Mouse (Mus musculus) intestine, postnatal 0 days (tissue): Measurements from ENCODE around the gene Map3k7cl. TPM values are rescaled to one million over a fixed set of nuclear protein-coding genes. Genes with fewer than 3 reads are reported as not detected.

ENCODE experiments used
- ATAC-seq: fragments of 200-750 bp; cut with Nextera tagmentation; 2 replicates; pipeline ENCODE4 v1.8.0; 2017; ENCODE audit warnings: mild to moderate bottlenecking, moderate TSS enrichment, moderate library complexity
- H3K27ac ChIP-seq: fragments of 300-500 bp; sonication (generic); 2 replicates; pipeline ENCODE4 v1.5.1; 2014; ENCODE audit warnings: mild to moderate bottlenecking, low read depth, low read length, moderate library complexity
- H3K27me3 ChIP-seq: fragments of 300-500 bp; sonication (generic); replicated peaks from 2 replicates; pipeline ENCODE4 v1.6.1; 2014; ENCODE audit warnings: low read length, mixed read lengths; ENCODE audit not compliant: control insufficient read depth, insufficient read depth
- H3K36me3 ChIP-seq: fragments of 300-500 bp; sonication (generic); 2 replicates; pipeline ENCODE4 v1.6.1; 2014; ENCODE audit warnings: mild to moderate bottlenecking, moderate library complexity; ENCODE audit not compliant: control insufficient read depth, insufficient read depth
- H3K4me1 ChIP-seq: fragments of 300-500 bp; sonication (generic); replicated peaks from 2 replicates; pipeline ENCODE4 v1.6.1; 2014; ENCODE audit warnings: antibody characterized with exemption, low read length, mixed read lengths; ENCODE audit not compliant: control insufficient read depth, insufficient read depth
- H3K4me2 ChIP-seq: fragments of 300-500 bp; sonication (generic); replicated peaks from 2 replicates; pipeline ENCODE4 v1.6.1; 2014; ENCODE audit warnings: low read depth, mild to moderate bottlenecking, moderate library complexity
- H3K4me3 ChIP-seq: fragments of 300-500 bp; sonication (generic); 2 replicates; pipeline ENCODE4 v1.5.1; 2014; ENCODE audit warnings: low read depth, low read length
- H3K9ac ChIP-seq: fragments of 300-500 bp; sonication (generic); 2 replicates; pipeline ENCODE4 v1.6.1; 2014; ENCODE audit warnings: mild to moderate bottlenecking, low read depth, low read length
- H3K9me3 ChIP-seq: fragments of 300-500 bp; sonication (generic); 2 replicates; pipeline ENCODE4 v1.6.1; 2016; ENCODE audit warnings: mixed run types; ENCODE audit not compliant: control insufficient read depth
- CTCF ChIP-seq: sonication (generic); IDR thresholded peaks from 2 replicates; pipeline ENCODE4 v1.5.1; 2016; ENCODE audit warnings: low read depth, mild to moderate bottlenecking, control low read depth, antibody characterized with exemption, moderate library complexity
- WGBS: fragments of 180-500 bp; shearing (Covaris S2); extraction: QIAGEN DNeasy Blood & Tissue Kit; methylation state at CpG from one replicate; pipeline ENCODE4 v1.1.7; 2014; 5-methylcytosine and 5-hydroxymethylcytosine counted together
- polyA plus RNA-seq: library from polyadenylated mRNA; unstranded; fragments of >200 nt; fragmentation: Nextera tagmentation; extraction: Ambion mirVana; gene quantifications from 2 replicates; pipeline ENCODE4 v1.2.1, GENCODE M21; 2015

Map3k7cl gene
- polyA plus RNA-seq, 1 experiment from 2014 or later = 0.35 TPM

GRCm38 (mm10) chr16:87548348-87548747, 4.8 kb upstream of the Map3k7cl start:
- H3K27me3 ChIP-seq = no peaks in the 10 kb centered on the region
- H3K4me2 ChIP-seq = no peak overlapping the region
- no peak overlapping the region for H3K9ac ChIP-seq
- 40% methylated on average over 2 of the region's 2 CpGs for WGBS
- H3K4me1 ChIP-seq = no peaks in the 10 kb centered on the region
- TF ChIP-seq CTCF = peak; percentile 64
- no peaks in the 10 kb centered on the region for H3K9me3 ChIP-seq
- no peak for ATAC-seq
- H3K4me3 ChIP-seq = no peak overlapping the region
- H3K27ac ChIP-seq = no peak overlapping the region
- no peaks in the 10 kb centered on the region for H3K36me3 ChIP-seq

GRCm38 (mm10) chr16:87556320-87556719, 3.2 kb downstream of the Map3k7cl start:
- TF ChIP-seq CTCF = no peak
- peak; percentile 38; the same call in 1 of the 2 replicates for ATAC-seq
- WGBS = 23% methylated on average over 8 of the region's 8 CpGs
- no peaks in the 10 kb centered on the region for H3K9me3 ChIP-seq
- no peaks in the 10 kb centered on the region for H3K4me1 ChIP-seq
- H3K4me3 ChIP-seq = no peak overlapping the region
- H3K27ac ChIP-seq = no peak overlapping the region
- no peaks in the 10 kb centered on the region for H3K36me3 ChIP-seq
- H3K27me3 ChIP-seq = no peaks in the 10 kb centered on the region
- no peak overlapping the region for H3K9ac ChIP-seq
- H3K4me2 ChIP-seq = no peak overlapping the region

GRCm38 (mm10) chr16:87561501-87561900, 8.4 kb downstream of the Map3k7cl start:
- no peak for TF ChIP-seq CTCF
- WGBS = 75% methylated on average over 4 of the region's 4 CpGs
- no peak overlapping the region for H3K4me2 ChIP-seq
- no peak for ATAC-seq
- H3K4me1 ChIP-seq = no peaks in the 10 kb centered on the region
- no peaks in the 10 kb centered on the region for H3K36me3 ChIP-seq
- no peak overlapping the region for H3K9ac ChIP-seq
- H3K27me3 ChIP-seq = no peaks in the 10 kb centered on the region
- H3K4me3 ChIP-seq = no peak overlapping the region
- H3K27ac ChIP-seq = no peak overlapping the region
- no peaks in the 10 kb centered on the region for H3K9me3 ChIP-seq

GRCm38 (mm10) chr16:87563524-87563923, 10.4 kb downstream of the Map3k7cl start:
- Histone ChIP-seq H3K4me2 (no peak overlapping the region), H3K27me3 (no peaks in the 10 kb centered on the region), H3K27ac (no peak overlapping the region), H3K9ac (no peak overlapping the region), H3K4me3 (no peak overlapping the region), H3K4me1 (no peaks in the 10 kb centered on the region), H3K36me3 (no peaks in the 10 kb centered on the region), H3K9me3 (no peaks in the 10 kb centered on the region)
- TF ChIP-seq CTCF = no peak
- WGBS = 72% methylated on average over 6 of the region's 6 CpGs
- no peak for ATAC-seq

GRCm38 (mm10) chr16:87564564-87564963, 11.4 kb downstream of the Map3k7cl start:
- Histone ChIP-seq H3K27ac (no peak overlapping the region), H3K9me3 (no peaks in the 10 kb centered on the region), H3K4me3 (no peak overlapping the region), H3K9ac (no peak overlapping the region), H3K4me1 (no peaks in the 10 kb centered on the region), H3K27me3 (no peaks in the 10 kb centered on the region), H3K4me2 (no peak overlapping the region), H3K36me3 (no peaks in the 10 kb centered on the region)
- ATAC-seq = no peak
- 76% methylated on average over 3 of the region's 3 CpGs for WGBS
- TF ChIP-seq CTCF = no peak

- H3K27me3 ChIP-seq = no peaks in the 10 kb centered on the region
- H3K27ac ChIP-seq = no peak overlapping the region
- H3K4me1 ChIP-seq = no peaks in the 10 kb centered on the region
- no peaks in the 10 kb centered on the region for H3K9me3 ChIP-seq
- 71% methylated on average over 13 of the region's 13 CpGs for WGBS
- no peak for ATAC-seq
- no peak overlapping the region for H3K4me2 ChIP-seq
- no peak for TF ChIP-seq CTCF
- no peaks in the 10 kb centered on the region for H3K36me3 ChIP-seq
- no peak overlapping the region for H3K9ac ChIP-seq
- H3K4me3 ChIP-seq = no peak overlapping the region
Observed at GRCm38 (mm10) chr16:87567572-87567971, 14.4 kb downstream of the Map3k7cl start.

GRCm38 (mm10) chr16:87568241-87568640, 15.1 kb downstream of the Map3k7cl start:
- Histone ChIP-seq H3K4me2 (no peak overlapping the region), H3K27ac (no peak overlapping the region), H3K9ac (no peak overlapping the region), H3K9me3 (no peaks in the 10 kb centered on the region), H3K4me3 (no peak overlapping the region), H3K36me3 (no peaks in the 10 kb centered on the region), H3K4me1 (no peaks in the 10 kb centered on the region), H3K27me3 (no peaks in the 10 kb centered on the region)
- ATAC-seq = no peak
- WGBS = 83% methylated on average over 7 of the region's 7 CpGs
- no peak for TF ChIP-seq CTCF
